Mouse (Mus musculus) neural tube, embryonic 15.5 days (tissue): Measurements from ENCODE around the gene Pqlc2. TPM values are rescaled to one million over a fixed set of nuclear protein-coding genes. Genes with fewer than 3 reads are reported as not detected.
A peak's percentile ranks its signal among the peaks of the same experiment; 100 is the strongest.

Source experiments
- ATAC-seq: fragments of 200-750 bp; cut with Nextera tagmentation; 2 replicates; pipeline ENCODE4 v1.8.0; 2017; ENCODE audit warnings: mild to moderate bottlenecking, moderate TSS enrichment, moderate library complexity; ENCODE audit not compliant: low FRiP score
- H3K27ac ChIP-seq: fragments of 300-500 bp; sonication (generic); replicated peaks from 2 replicates; pipeline ENCODE4 v1.5.1; 2015; ENCODE audit warnings: mild to moderate bottlenecking, inconsistent platforms
- H3K27me3 ChIP-seq: fragments of 300-500 bp; sonication (generic); replicated peaks from 2 replicates; pipeline ENCODE4 v1.6.1; 2015; ENCODE audit warnings: inconsistent platforms
- H3K36me3 ChIP-seq: fragments of 300-500 bp; sonication (generic); 2 replicates; pipeline ENCODE4 v1.6.1; 2015; ENCODE audit warnings: inconsistent platforms
- H3K4me1 ChIP-seq: fragments of 300-500 bp; sonication (generic); 2 replicates; pipeline ENCODE4 v1.6.1; 2015; ENCODE audit warnings: inconsistent platforms
- H3K4me2 ChIP-seq: fragments of 300-500 bp; sonication (generic); 2 replicates; pipeline ENCODE4 v1.6.1; 2015; ENCODE audit warnings: inconsistent platforms, mild to moderate bottlenecking, moderate library complexity
- H3K4me3 ChIP-seq: fragments of 300-500 bp; sonication (generic); replicated peaks from 2 replicates; pipeline ENCODE4 v1.5.1; 2015; ENCODE audit warnings: mild to moderate bottlenecking, inconsistent platforms
- H3K9ac ChIP-seq: fragments of 300-500 bp; sonication (generic); replicated peaks from 2 replicates; pipeline ENCODE4 v1.6.1; 2015; ENCODE audit warnings: mild to moderate bottlenecking, inconsistent platforms
- H3K9me3 ChIP-seq: fragments of 300-500 bp; sonication (generic); replicated peaks from 2 replicates; pipeline ENCODE4 v1.6.1; 2016; ENCODE audit warnings: inconsistent platforms
- WGBS: fragments of 180-500 bp; shearing (Covaris S2); methylation state at CpG from one replicate; pipeline ENCODE4 v1.1.7; 2015; ENCODE audit warnings: mixed read lengths; 5-methylcytosine and 5-hydroxymethylcytosine counted together
- polyA plus RNA-seq: library from polyadenylated mRNA; unstranded; fragments of >200 nt; fragmentation: Nextera tagmentation; extraction: Ambion mirVana; gene quantifications from 2 replicates; pipeline ENCODE4 v1.2.1, GENCODE M21; 2015

The Pqlc2 gene
- 14.0 and 14.1 TPM in 2 replicates for polyA plus RNA-seq

DNA sequence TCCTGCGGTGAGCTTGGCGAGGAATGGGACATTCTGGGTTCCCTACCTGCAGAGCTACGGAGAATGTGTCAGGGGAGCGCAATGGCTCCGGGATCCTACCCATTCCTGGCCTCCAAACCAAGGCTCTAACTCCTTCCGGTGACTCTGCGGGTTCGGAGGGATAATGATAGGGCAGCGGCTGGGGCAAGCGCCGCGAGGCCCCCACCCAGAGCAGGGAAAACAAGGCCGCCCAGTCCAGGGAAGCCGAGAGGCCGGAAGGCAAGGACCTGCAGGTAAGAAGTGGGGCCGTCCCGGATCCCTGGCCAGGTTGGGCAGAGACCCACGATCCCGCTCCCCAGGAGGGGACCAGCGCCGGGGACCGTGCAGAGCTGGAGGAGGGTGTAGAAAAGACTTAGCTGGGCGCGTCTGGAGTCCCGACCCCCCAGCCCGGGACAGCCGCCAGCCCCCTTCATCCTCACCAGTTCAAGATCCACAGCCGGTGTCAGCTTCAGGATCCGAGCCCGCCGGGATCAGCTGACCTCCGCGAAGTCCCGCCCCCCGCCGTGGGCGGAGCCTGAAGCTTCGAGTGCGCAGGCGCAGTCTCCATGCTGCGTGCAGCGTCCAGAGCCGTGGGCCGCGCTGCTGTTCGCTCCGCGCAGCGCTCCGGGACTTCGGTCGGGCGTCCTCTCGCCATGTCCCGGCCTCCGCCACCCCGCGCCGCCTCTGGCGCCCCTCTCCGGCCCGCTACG is at the start of gene Pqlc2, which contains the start of gene Akr7a5:
Gene Pqlc2, minus strand, starts transcription at position 538 of the 728 bp plus-strand sequence.
Gene Akr7a5, plus strand, starts transcription at position 574 of the 728 bp plus-strand sequence.
- Histone ChIP-seq H3K9ac (peak within 1 kb of the TSS; percentile 97), H3K9me3 (no peaks in the 10 kb centered on the region), H3K4me3 (peak within 1 kb of the TSS; percentile 98), H3K27me3 (no peaks in the 10 kb centered on the region), H3K4me1 (peaks cover 35% of the 10 kb centered on the region), H3K27ac (peak within 1 kb of the TSS; percentile 82), H3K4me2 (peak within 1 kb of the TSS; percentile 97), H3K36me3 (peaks cover 18% of the 10 kb centered on the region)
- ATAC-seq, result peak; percentile 92
- under 1% methylated on average over 60 of the region's 63 CpGs for WGBS

DNA sequence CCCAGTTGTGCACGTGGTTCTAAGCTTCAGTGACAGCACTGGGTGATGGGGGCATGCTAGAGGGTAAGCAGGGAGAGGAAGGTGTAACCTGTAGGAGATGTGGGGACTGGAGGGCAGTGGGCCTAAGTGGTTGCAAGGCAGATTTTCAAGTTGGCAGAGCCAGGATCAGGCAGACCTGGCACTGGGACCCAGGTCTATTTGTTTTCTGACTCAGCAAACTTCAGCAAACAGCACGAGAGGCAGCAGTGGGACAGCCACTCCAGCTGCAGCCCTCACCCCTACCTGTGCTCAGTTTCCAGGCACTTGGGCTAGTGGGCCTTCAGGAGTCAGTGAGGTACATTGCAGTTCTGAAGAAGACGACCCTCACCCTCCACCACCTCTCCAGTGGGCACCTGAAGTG is 46.7 kb upstream of the Pqlc2 start:
- no peak overlapping the region for H3K9ac ChIP-seq
- peaks cover 11% of the 10 kb centered on the region for H3K4me1 ChIP-seq
- no peak overlapping the region for H3K4me2 ChIP-seq
- H3K36me3 ChIP-seq, result peaks cover 72% of the 10 kb centered on the region
- 92% methylated on average over 3 of the region's 3 CpGs for WGBS
- no peak overlapping the region for H3K27ac ChIP-seq
- H3K4me3 ChIP-seq, result no peak overlapping the region
- no peak for ATAC-seq
- no peaks in the 10 kb centered on the region for H3K9me3 ChIP-seq
- H3K27me3 ChIP-seq, result no peaks in the 10 kb centered on the region

DNA sequence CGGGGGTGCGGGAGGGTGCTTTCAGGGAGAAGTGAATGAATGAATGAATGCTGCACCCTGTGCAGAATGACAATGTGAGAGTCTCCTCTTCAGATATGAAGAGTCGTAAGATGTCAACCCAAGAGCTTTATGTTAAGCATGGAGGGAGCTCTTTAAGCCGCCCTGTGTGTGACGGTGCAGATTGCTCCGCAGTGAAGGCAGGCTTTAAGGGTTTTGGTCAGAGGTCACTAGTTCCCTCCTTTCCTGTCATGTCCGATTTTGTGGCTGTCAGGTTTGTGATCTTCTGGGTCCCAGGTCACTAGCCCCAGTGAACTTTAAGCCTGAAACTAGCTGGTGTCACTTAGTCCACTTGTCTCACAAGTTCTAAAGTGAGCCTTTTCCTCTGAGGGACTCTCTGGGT is 42.3 kb upstream of the Pqlc2 start:
- Histone ChIP-seq H3K9ac (peak overlapping the region; percentile 96), H3K4me2 (peak overlapping the region; percentile 92), H3K4me1 (peaks cover 26% of the 10 kb centered on the region), H3K4me3 (peak overlapping the region; percentile 93), H3K27me3 (no peaks in the 10 kb centered on the region), H3K36me3 (peaks cover 51% of the 10 kb centered on the region), H3K27ac (peak overlapping the region; percentile 98), H3K9me3 (no peaks in the 10 kb centered on the region)
- ATAC-seq, result peak; percentile 51; the same call in 1 of the 2 replicates
- under 1% methylated on average over 7 of the region's 7 CpGs for WGBS

DNA sequence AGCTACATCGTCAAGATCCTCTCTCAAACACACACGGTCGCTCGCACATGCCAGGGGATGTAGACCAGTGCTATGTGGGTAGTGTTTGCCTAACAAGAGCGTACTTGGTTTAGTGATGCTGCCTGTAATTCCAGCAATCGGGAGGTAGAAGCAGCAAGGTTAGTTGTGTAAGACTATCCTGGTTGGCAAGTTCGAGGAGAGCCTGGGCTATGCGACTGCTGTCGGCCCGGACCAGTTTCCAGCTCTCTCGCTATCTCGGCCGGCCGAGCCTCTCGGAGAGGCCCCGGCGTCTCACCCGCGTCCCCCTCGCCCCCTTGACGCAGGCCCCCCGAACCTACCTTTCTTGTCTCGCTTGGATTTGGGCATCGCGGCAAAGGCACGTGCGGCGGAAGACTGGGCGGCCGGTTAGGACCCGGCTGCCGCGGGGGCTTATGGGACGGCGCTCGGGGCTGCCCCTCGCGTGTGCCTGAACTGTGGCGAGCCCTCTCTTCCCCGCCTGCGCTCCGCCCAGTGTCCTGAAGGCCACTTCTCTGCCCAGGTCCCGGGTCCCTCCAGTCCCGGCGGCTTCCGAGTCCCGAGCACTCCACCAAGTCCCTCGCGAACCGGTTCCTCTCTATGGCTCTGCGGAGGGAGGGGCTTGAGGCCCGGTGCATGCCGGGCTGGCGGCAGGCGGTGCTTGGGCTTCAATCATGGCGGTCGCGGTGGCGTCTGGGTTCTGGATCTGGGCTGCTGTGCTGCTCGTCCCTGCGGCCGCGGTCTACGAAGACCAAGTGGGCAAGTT is 41.6 kb upstream of the Pqlc2 start, which contains the start of the genes Mrto4, Emc1 and Ubr4:
Gene Mrto4, minus strand, starts transcription at position 646 of the 781 bp plus-strand sequence.
Gene Emc1, plus strand, starts transcription at position 657 of the 781 bp plus-strand sequence.
Gene Ubr4, plus strand, starts transcription at position 679 of the 781 bp plus-strand sequence.
- under 1% methylated on average over 64 of the region's 64 CpGs for WGBS
- Histone ChIP-seq H3K36me3 (peaks cover 50% of the 10 kb centered on the region), H3K9ac (peak within 1 kb of the TSS; percentile 96), H3K4me3 (peak within 1 kb of the TSS; percentile 93), H3K27ac (peak within 1 kb of the TSS; percentile 98), H3K9me3 (no peaks in the 10 kb centered on the region), H3K4me2 (peak within 1 kb of the TSS; percentile 92), H3K4me1 (peaks cover 26% of the 10 kb centered on the region), H3K27me3 (no peaks in the 10 kb centered on the region)
- peak; percentile 94 for ATAC-seq

DNA sequence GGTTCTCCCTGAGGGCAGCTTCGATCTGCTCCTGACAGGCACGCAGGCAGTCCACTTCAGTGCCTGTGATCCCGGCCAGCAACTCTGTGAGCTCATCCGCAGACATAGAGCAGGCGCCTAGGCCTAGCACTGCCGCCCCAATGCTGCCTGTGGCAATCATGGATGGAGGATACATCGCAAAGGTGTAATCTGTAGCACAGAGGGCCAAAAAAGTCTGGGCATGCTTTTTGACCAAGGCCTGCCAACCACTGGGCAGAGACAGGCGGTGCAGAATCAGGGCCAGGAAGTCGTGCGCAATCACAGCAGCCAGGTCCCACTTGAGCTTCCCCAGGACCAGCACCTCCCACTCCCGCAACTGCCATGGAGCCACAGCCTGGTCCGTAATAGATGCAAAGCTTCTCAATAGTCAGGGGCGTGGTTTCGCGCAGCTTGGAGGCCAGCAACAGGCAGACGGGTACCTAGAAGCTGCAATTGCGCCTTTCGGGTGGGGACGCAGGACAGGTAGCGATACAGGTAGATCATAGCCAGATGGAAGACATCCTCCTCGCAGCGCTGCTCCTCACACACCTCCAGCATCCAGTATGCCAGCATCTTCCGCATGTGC is 35.0 kb upstream of the Pqlc2 start:
- WGBS, result 79% methylated on average over 23 of the region's 23 CpGs
- Histone ChIP-seq H3K27ac (no peak overlapping the region), H3K4me2 (no peak overlapping the region), H3K9ac (no peak overlapping the region), H3K36me3 (peaks cover 47% of the 10 kb centered on the region), H3K4me3 (no peak overlapping the region), H3K4me1 (peaks cover 2% of the 10 kb centered on the region), H3K27me3 (no peaks in the 10 kb centered on the region), H3K9me3 (no peaks in the 10 kb centered on the region)
- no peak for ATAC-seq

DNA sequence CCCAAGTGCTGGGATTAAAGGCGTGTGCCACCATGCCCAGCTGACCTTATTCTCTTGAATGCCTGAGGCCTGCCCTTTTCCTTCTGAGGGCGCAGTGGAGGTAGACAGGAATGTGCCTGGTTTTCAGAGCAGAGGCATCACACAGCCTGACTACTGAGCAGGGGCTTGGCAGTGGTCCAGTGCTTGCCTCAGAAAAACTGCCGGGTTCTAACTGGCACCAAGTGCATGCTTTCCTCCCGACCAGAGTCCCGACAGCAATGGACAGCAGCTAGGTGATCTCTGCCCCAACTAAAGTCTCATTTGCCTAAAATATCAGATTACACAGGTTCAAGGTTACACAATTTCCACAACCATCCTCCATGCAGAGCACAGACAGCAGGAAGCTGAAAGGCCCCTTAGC is 33.2 kb upstream of the Pqlc2 start:
- Histone ChIP-seq H3K27me3 (no peaks in the 10 kb centered on the region), H3K4me3 (no peak overlapping the region), H3K36me3 (peaks cover 34% of the 10 kb centered on the region), H3K9me3 (no peaks in the 10 kb centered on the region), H3K27ac (no peak overlapping the region), H3K4me1 (no peaks in the 10 kb centered on the region), H3K4me2 (no peak overlapping the region), H3K9ac (no peak overlapping the region)
- no peak for ATAC-seq
- WGBS, result 61% methylated on average over 5 of the region's 5 CpGs

DNA sequence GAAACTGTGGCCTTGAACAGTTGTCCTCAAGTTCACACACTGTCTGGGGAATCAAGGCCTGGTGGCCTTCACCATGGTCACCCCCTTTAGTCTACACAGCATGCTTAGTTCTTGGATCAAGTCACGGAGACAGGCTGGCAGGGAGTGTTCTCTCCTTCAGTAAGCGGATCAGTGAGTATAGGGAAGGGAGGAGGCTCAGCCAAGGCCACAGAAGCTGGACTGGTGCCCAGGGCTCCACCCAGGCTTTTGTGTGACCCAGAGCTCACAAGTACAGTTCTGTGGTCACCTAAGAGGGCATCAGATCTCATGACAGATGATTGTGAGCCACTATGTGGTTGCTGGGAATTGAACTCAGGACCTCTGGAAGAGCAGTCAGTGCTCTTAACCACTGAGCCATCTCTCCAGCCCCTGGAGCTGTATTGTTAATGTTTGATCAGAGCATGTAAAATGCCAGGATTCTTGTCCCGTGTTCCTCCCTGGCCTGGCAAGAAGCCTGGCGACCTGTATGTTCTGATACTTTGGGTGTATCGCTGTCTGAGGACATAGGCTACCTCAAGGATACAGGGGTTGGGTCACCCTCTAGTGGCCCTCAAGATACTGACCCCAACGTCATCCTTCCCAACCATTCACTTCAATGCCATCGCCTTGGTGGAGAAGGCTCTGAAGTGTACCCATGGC is 31.2 kb upstream of the Pqlc2 start:
- Histone ChIP-seq H3K9ac (no peak overlapping the region), H3K4me1 (no peaks in the 10 kb centered on the region), H3K27ac (no peak overlapping the region), H3K9me3 (no peaks in the 10 kb centered on the region), H3K36me3 (peaks cover 16% of the 10 kb centered on the region), H3K4me2 (no peak overlapping the region), H3K4me3 (no peak overlapping the region), H3K27me3 (peaks cover 8% of the 10 kb centered on the region)
- 82% methylated on average over 7 of the region's 7 CpGs for WGBS
- ATAC-seq, result no peak

DNA sequence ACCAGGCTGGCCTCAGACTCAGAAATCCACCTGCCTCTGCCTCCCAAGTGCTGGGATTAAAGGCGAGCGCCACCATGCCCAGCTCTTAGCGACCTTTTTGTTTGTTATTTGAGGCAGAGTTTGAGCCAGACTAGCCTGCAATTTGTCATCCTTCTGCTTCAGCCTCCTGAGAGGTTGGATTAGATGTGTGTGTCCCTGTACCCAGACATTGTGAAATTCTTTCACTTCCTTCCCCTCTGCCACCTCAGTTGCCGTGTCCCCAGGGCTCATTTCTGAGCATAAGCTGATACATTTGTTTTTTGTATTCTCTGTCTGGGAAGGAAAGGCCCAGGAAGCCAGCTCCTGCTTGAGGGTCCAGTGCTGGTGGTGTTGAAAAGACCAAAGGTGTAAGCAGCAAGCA is 30.3 kb upstream of the Pqlc2 start:
- 87% methylated on average over 4 of the region's 4 CpGs for WGBS
- Histone ChIP-seq H3K9ac (no peak overlapping the region), H3K27me3 (peaks cover 10% of the 10 kb centered on the region), H3K4me3 (no peak overlapping the region), H3K9me3 (no peaks in the 10 kb centered on the region), H3K4me2 (no peak overlapping the region), H3K27ac (no peak overlapping the region), H3K4me1 (no peaks in the 10 kb centered on the region), H3K36me3 (peaks cover 8% of the 10 kb centered on the region; the same call in 1 of the 2 replicates)
- no peak for ATAC-seq

DNA sequence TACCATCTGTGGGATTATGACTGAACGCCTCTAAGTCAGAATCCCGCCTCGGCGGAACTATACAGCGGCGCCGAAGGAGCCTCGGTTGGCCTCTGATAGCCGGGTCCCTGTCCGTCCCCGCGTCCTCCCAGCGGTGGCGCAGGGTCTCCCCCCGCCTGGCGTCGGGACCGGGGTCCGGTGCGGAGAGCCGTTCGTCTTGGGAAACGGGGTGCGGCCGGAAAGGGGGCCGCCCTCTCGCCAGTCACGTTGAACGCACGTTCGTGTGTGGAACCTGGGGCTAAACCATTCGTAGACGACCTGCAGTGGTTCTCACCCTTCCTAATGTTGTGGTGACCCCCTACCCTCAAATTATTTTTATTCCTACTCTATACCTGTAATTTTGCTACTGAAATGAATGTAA is 27.6 kb upstream of the Pqlc2 start:
- Histone ChIP-seq H3K27ac (no peak overlapping the region), H3K4me3 (no peak overlapping the region), H3K4me2 (no peak overlapping the region), H3K36me3 (no peaks in the 10 kb centered on the region), H3K27me3 (peaks cover 10% of the 10 kb centered on the region), H3K9me3 (no peaks in the 10 kb centered on the region), H3K9ac (no peak overlapping the region), H3K4me1 (no peaks in the 10 kb centered on the region)
- no peak for ATAC-seq
- 56% methylated on average over 33 of the region's 33 CpGs for WGBS

DNA sequence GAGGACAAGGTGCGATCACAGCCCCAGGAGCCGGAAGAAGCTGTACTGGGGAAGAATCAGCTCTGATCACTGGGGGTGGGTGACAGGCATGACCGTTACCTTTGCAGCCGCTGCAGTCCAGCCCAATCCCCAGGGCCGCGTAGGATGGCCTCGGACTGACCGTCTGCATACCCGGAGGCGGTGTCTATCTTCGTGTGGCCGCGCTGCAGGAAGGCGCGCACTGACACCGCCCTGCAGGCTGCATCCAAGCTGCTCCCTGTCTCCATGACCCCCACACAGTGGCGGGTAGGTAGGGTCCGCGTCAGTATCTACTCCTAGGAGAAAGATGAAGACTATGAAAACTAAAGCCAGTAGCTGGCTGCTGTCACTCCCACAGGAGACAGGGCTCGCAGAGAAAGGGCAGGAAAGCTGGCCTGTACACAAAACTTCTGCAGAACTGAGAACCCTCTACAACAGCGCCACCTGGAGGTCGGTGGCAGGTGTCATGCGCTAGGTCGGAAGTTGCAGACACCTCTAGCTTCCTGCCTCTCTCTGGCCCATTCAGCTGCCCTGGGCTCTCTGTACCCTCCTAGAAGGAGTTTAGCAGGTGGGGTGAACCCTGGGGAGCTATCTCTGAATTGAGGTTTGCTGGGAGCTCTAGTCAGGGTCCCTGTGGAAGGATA is 26.4 kb upstream of the Pqlc2 start:
- peak overlapping the region; percentile 19; the same call in 1 of the 2 replicates for H3K4me3 ChIP-seq
- no peaks in the 10 kb centered on the region for H3K9me3 ChIP-seq
- H3K27me3 ChIP-seq, result peaks cover 10% of the 10 kb centered on the region
- H3K4me2 ChIP-seq, result peak overlapping the region; percentile 40
- ATAC-seq, result no peak
- no peaks in the 10 kb centered on the region for H3K36me3 ChIP-seq
- H3K27ac ChIP-seq, result no peak overlapping the region
- H3K4me1 ChIP-seq, result no peaks in the 10 kb centered on the region
- H3K9ac ChIP-seq, result 0 out of 2 replicates have a peak overlapping the region, but pooled peaks have one; percentile 10
- WGBS, result 29% methylated on average over 24 of the region's 24 CpGs
